Mouse (Mus musculus) embryo, embryonic 11.5 days (tissue): ENCODE results near the gene Abcc3.
A peak's percentile ranks its signal among the peaks of the same experiment; 100 is the strongest.

Source experiments
- DNase-seq: peaks from one replicate; pipeline ENCODE4 v3.0.0-alpha.2; 2012; ENCODE audit warnings: low read depth, low spot score

Gene Abcc3

GRCm38 (mm10) chr11:94392672-94393109 is at the start of gene Abcc3:
Abcc3 (minus strand) TSS chr11:94392997.
- DNase-seq = no peak

GRCm38 (mm10) chr11:94441752-94442151 is 49.0 kb upstream of the Abcc3 start:
- no peak for DNase-seq

- DNase-seq = no peak
These were observed 48.3 kb upstream of the Abcc3 start for GRCm38 (mm10) chr11:94441122-94441521.

GRCm38 (mm10) chr11:94440421-94440820 is 47.6 kb upstream of the Abcc3 start:
- DNase-seq = no peak

GRCm38 (mm10) chr11:94429011-94429651 is 36.3 kb upstream of the Abcc3 start:
- DNase-seq = no peak

GRCm38 (mm10) chr11:94428091-94428835 is 35.5 kb upstream of the Abcc3 start:
- DNase-seq = peak; percentile 50

- DNase-seq = no peak
These were observed 32.9 kb upstream of the Abcc3 start for GRCm38 (mm10) chr11:94425656-94426055.

GRCm38 (mm10) chr11:94425215-94425614 is 32.4 kb upstream of the Abcc3 start:
- DNase-seq = no peak

- DNase-seq = no peak
These were observed 31.6 kb upstream of the Abcc3 start for GRCm38 (mm10) chr11:94424380-94424779.

GRCm38 (mm10) chr11:94423855-94424254 is 31.1 kb upstream of the Abcc3 start:
- no peak for DNase-seq

- DNase-seq = no peak
These were observed 28.2 kb upstream of the Abcc3 start for GRCm38 (mm10) chr11:94420991-94421390.

GRCm38 (mm10) chr11:94420325-94420724 is 27.5 kb upstream of the Abcc3 start:
- DNase-seq = no peak

GRCm38 (mm10) chr11:94419004-94419727 is 26.4 kb upstream of the Abcc3 start:
- DNase-seq = no peak

GRCm38 (mm10) chr11:94414042-94414441 is 21.2 kb upstream of the Abcc3 start:
- no peak for DNase-seq

- no peak for DNase-seq
These were observed 20.7 kb upstream of the Abcc3 start for GRCm38 (mm10) chr11:94413516-94413915.

GRCm38 (mm10) chr11:94412998-94413469 is 20.2 kb upstream of the Abcc3 start:
- no peak for DNase-seq

GRCm38 (mm10) chr11:94412562-94412961 is 19.8 kb upstream of the Abcc3 start:
- no peak for DNase-seq

- DNase-seq = no peak
These were observed 15.1 kb upstream of the Abcc3 start for GRCm38 (mm10) chr11:94407803-94408321.

- DNase-seq = no peak
These were observed 12.6 kb upstream of the Abcc3 start for GRCm38 (mm10) chr11:94405348-94405747.

GRCm38 (mm10) chr11:94404641-94405260 is 12.0 kb upstream of the Abcc3 start:
- DNase-seq = peak; percentile 54

- DNase-seq = no peak
These were observed 11.4 kb upstream of the Abcc3 start for GRCm38 (mm10) chr11:94404178-94404577.

GRCm38 (mm10) chr11:94403757-94404156 is 11.0 kb upstream of the Abcc3 start:
- no peak for DNase-seq
